Mouse (Mus musculus) mature B cell (primary cell): ENCODE data around the gene Lrrc10b.

Source experiments
- in situ Hi-C: fragments of 300-500 bp; cut with MboI; formaldehyde crosslinking; loops from 2 replicates; pipeline ENCODE4 v1.14.3; 2019

Lrrc10b gene

GRCm38 (mm10) chr19:10456752-10457483, at the start of gene Lrrc10b:
TSS of gene Lrrc10b (minus strand) at chr19:10457473.
- in situ Hi-C loops, result no loop called here

GRCm38 (mm10) chr19:10502571-10502970, 45.3 kb upstream of the Lrrc10b start:
- in situ Hi-C loops, result no loop called here

GRCm38 (mm10) chr19:10500581-10500980, 43.3 kb upstream of the Lrrc10b start:
- in situ Hi-C loops, result no loop called here

- in situ Hi-C loops, result no loop called here
Observed at GRCm38 (mm10) chr19:10497512-10498160, 40.4 kb upstream of the Lrrc10b start.

GRCm38 (mm10) chr19:10496976-10497375, 39.7 kb upstream of the Lrrc10b start:
- in situ Hi-C loops, result no loop called here

- in situ Hi-C loops, result no loop called here
Observed at GRCm38 (mm10) chr19:10495670-10496069, 38.4 kb upstream of the Lrrc10b start.

- in situ Hi-C loops, result no loop called here
Observed at GRCm38 (mm10) chr19:10486264-10486738, 29.0 kb upstream of the Lrrc10b start.

- in situ Hi-C loops, result loop anchor here (5.0 kb wide), 1 partner anchor 40 kb away; no protein-coding TSS in a partner anchor
Observed at GRCm38 (mm10) chr19:10482703-10483102, 25.4 kb upstream of the Lrrc10b start, which contains the start of gene Ppp1r32. TSS of gene Ppp1r32 (minus strand) at chr19:10482928.

GRCm38 (mm10) chr19:10479541-10479940, 22.3 kb upstream of the Lrrc10b start:
- in situ Hi-C loops, result no loop called here

GRCm38 (mm10) chr19:10473779-10474178, 16.5 kb upstream of the Lrrc10b start:
- in situ Hi-C loops, result no loop called here

GRCm38 (mm10) chr19:10472958-10473357, 15.7 kb upstream of the Lrrc10b start:
- in situ Hi-C loops, result no loop called here

GRCm38 (mm10) chr19:10469171-10469658, 11.9 kb upstream of the Lrrc10b start:
- in situ Hi-C loops, result no loop called here

- in situ Hi-C loops, result no loop called here
Observed at GRCm38 (mm10) chr19:10464427-10464826, 7.2 kb upstream of the Lrrc10b start.

- in situ Hi-C loops, result no loop called here
Observed at GRCm38 (mm10) chr19:10461584-10461983, 4.3 kb upstream of the Lrrc10b start.

- in situ Hi-C loops, result no loop called here
Observed at GRCm38 (mm10) chr19:10459907-10460306, 2.6 kb upstream of the Lrrc10b start.

GRCm38 (mm10) chr19:10458096-10458495, 823 bp upstream of the Lrrc10b start:
- in situ Hi-C loops, result no loop called here

- in situ Hi-C loops, result no loop called here
Observed at GRCm38 (mm10) chr19:10457484-10457800, 169 bp upstream of the Lrrc10b start.

GRCm38 (mm10) chr19:10455437-10455806, 1.9 kb downstream of the Lrrc10b start:
- in situ Hi-C loops, result no loop called here

- in situ Hi-C loops, result no loop called here
Observed at GRCm38 (mm10) chr19:10454718-10455436, 2.4 kb downstream of the Lrrc10b start.

- in situ Hi-C loops, result no loop called here
Observed at GRCm38 (mm10) chr19:10449708-10450107, 7.6 kb downstream of the Lrrc10b start.

- in situ Hi-C loops, result no loop called here
Observed at GRCm38 (mm10) chr19:10449190-10449589, 8.1 kb downstream of the Lrrc10b start.

GRCm38 (mm10) chr19:10448275-10448674, 9.0 kb downstream of the Lrrc10b start:
- in situ Hi-C loops, result no loop called here
